Mouse (Mus musculus) urinary bladder, postnatal 10 days (tissue): Measurements from ENCODE around the gene Fstl1.

Experiments
- DNase-seq: peaks from one replicate; pipeline ENCODE4 v3.0.0; 2022; ENCODE audit warnings: low spot score

The Fstl1 gene

GRCm38 (mm10) chr16:37869470-37870231, 93.0 kb downstream of the Fstl1 start:
- no peak for DNase-seq

GRCm38 (mm10) chr16:37871112-37871715, 94.5 kb downstream of the Fstl1 start:
- no peak for DNase-seq

DNA sequence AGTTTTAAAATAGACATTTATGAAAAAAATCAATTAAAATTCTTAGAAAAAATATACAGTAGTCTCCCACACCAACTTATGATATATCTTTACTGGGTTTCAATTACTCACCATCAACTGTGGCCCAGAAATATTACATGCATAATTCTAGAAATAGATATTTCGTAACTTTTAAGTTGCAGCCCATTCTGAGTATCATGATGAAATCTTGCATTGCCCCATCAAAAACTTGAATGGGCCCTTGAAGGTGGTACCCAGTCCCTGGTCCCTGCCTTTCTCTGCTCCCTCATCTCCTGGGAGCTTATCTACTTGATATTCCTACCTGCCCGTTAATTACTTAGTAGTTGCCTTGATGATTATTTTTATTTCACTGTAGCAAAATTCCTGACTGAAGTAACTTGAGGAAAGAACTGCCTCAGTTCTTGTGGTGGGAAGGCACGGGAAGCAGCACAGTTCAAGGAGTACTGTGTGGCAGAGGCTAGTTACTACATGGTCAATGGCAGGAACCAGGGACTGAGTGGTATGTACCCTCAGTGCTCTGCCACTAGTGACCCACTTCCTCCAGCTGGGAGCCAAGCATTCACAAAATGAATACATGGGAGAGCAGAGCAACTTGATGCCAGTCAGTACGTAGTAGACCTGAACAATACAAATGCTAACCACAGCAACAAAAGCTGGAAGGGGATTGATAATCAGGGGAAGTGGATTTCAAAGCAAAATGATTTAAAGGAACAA, 98.0 kb downstream of the Fstl1 start:
- DNase-seq, result no peak

GRCm38 (mm10) chr16:37877406-37877805, 100.7 kb downstream of the Fstl1 start:
- DNase-seq, result no peak

- DNase-seq, result no peak
Measured at GRCm38 (mm10) chr16:37878951-37879505, 102.4 kb downstream of the Fstl1 start.

DNA sequence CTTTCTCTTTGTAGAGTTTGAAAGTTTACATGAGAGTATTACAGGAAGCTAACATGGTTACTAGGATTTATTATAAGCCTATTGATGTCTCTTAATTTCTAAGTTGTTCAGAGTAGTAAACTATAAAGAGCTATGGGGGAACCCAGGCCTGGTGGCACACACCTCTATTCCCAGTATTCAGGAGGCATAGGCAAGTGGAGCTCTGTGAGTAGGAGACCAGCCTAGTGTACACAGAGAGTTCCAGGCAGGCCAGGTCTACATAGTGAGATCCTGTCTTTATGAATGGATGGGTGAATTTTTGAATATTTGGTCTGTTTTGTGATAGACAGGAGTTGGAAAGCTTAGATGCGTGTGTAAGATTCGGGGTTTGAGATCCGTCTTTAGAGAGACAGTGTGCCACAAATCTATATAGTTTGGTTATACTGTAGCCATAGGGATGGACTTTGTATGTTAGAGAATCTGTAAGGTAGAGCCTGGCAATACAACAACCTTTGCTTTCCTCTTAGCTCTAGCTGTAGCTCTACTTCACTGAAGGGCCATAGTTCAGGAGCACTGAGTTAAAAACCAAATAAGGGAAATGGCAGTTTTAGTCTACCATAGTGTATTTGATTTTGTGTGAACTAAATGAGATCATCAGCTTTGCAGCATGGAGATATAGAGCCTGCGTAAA, 103.2 kb downstream of the Fstl1 start:
- DNase-seq, result no peak

DNA sequence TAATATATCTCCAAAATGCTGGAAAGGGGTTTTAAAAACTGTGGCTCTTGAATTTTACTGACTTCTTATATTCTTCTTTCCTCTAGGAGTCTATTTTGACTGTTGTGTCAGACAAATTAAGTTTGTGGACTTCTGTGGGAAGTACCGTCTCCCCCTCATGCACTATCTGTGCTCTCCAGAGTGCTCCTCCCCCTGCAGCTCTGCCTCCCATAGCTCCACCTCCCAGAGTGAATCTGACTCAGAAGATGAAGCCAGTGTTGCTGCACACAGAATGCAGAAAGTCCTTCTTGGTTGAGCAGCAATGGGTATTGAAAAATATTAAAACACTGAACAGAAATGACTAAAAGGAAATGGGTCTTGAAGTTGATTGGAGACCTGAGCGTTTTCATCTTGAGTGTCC, 104.5 kb downstream of the Fstl1 start:
- no peak for DNase-seq
